Mouse (Mus musculus): Measurements from ENCODE around the gene Slc5a10.

The Slc5a10 gene

DNA sequence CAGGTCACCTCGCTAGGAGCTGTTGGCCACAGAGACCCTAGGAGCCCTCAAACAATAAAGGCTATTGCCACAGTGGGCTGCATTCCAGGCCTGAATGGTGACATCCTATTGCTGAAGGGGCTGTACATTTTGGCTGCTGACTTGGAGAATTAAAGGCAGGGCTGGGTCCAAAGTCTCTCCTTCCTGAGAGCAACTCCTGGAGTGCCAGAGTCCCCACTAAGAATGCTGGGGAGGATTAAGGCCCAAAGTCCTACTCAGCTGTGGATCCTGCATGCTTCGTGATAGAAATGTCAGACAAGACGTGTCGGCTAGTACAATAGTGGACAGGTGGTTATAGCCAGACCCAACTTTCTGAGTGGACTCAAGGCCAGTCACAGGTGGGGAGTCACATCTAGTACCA lies 84.3 kb downstream of the Slc5a10 start:
- CTCF ChIA-PET: interaction anchor here (0.6 kb wide), 1 partner anchor 94 kb away, joined by 7 read pairs; no protein-coding TSS in a partner anchor

DNA sequence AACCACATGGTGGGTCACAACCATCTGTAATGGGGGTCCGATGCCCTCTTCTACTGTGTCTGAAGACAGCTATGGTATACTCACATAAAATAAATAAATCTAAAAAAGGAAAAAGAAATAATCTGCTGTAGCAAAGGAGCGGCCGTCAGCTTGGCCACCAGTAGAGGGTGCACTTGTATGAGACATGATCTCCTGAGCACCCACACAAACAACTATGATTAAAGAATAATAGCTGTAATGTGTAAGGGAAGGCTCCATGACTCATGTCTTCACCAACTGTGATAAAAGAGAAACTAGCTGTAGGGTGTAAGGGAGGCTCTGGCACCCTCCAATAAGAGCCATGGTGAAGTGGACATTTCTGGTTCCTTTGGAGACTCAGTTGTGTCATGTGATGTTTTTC lies 91.0 kb downstream of the Slc5a10 start:
- CTCF ChIA-PET: interaction anchor here (0.6 to 1.1 kb wide), 10 partner anchors 9 to 192 kb away, joined by 3 to 7 read pairs (median 3); no protein-coding TSS in a partner anchor

DNA sequence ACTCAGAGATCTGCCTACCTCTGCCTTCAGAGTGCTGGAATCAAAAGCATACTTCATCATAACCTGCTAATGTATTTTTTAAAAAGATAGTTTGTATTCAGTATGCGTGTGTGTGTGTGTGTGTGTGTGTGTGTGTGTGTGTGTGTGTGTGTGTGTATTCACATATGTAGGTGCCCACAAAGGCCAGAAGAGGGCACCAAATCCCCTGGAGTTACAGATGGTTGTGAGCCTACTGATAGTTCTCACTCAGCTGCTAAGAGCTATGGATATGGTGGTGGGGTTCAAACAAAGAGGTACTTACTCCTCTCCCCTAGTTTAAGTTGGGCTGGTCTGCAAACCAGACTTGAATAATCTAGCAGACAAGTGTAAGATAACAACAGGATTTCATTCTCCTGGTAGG lies 94.1 kb downstream of the Slc5a10 start:
- CTCF ChIA-PET: no interaction called here

GRCm38 (mm10) chr11:61625136-61625535 lies 95.5 kb downstream of the Slc5a10 start:
- CTCF ChIA-PET: no interaction called here

Data from spleen, embryonic (tissue).